Mouse (Mus musculus) frontal cortex, postnatal 25 days (tissue): ENCODE results near the gene Nts.
"Not testable (repeated sequence)": the region's sequence is repeated elsewhere in the genome, so short reads cannot be mapped to it uniquely, and the experiment has no call there.

Experiments
- DNase-seq, 2 experiments: peaks; one replicate each; pipeline ENCODE4 v3.0.0; 2022; ENCODE audit warnings: low spot score in 2 of 2

Gene Nts

DNA sequence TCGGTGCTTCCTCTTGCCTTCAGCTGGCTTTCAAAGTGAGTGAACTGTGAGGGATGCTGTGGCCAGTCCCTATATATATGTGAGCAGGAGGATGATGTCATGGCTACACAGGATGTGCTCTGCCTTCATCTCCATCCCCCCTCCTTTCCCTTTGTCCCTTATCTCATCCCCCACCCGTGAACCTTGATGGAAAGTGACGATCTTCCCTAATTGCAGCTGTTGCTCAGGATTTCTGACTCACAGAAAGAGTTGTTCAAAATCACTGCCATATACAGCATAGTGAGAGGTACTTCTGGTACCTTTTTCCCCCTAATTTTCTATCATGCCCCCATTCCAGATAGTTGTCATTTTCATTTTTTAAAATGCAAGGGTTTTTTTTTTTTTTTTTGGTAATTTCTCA lies at the start of gene Nts:
Gene Nts (minus strand): TSS at position 101 of the 400 bp plus-strand sequence.
- no peak for DNase-seq

DNA sequence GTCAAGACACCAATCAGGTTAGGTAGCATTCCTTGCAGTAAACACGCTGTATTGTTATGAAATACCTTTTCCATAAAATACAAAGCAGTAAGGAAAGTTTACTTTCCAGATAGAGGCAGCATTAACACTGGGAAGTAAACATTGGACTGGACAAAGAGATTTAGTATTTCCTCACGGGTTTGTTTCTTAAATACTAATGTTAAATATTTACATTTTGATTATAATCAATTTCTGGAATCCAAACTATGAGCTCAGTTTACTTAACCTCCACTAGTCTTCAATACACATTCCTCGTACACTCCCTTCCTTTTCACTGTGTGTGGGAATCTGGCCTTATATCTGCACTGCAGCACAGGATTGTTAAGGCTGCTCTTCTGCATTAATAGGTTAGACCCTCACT lies 37.6 kb upstream of the Nts start:
- DNase-seq, result no peak

DNA sequence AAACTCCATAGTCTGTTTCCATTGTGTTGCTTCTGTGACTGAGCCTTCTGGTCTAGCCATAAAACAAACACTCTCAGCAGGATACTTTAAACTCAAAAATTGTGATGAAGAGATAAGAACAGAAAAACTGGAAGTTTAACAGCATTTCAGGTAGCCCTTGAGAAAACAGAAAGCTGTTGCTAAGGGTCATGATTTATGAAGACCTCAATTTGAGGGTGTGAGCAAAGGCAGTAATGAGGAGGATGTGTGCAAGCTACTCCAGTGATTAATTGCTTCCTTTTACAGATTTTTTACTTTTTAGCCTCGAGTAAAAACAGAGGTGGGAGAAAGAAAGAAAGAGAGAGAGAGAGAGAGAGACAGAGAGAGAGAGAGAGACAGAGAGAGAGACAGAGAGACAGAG lies 23.9 kb upstream of the Nts start:
- no peak for DNase-seq

DNA sequence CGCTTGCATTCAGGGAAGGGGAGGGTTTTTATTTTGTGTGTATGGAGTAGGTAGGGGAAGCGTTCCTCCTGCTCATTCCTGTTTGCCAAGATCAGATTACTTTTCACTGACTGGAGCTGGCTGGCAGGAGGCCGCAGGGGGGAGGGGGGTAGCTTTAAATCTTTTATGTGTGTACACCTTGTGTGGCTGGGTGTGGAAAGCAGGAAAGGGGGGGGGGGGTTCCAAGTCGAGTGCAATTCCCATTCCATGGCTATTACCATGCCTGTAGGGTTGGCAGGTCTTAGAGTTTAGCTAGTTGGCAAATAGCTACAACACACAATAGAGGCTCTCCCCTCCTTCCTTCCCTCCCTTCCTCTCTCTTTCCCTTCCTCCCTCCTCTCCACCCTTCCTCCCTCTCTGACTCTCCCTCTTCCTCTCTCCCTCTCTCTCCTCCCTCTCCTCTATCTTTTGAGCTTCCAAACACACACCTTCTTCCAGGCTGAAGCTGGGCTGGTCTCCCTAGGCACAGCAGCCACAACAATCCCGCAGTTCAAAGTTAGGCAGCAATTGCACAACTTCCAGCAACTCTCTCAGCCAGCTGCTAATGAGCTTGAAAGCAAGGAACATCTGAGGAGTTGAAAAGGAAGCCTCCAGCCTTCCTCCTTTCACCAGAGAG lies 21.6 kb upstream of the Nts start, which contains the start of gene Rassf9:
Gene Rassf9 (plus strand): TSS at position 416 of the 655 bp plus-strand sequence.
- DNase-seq, result no peak

DNA sequence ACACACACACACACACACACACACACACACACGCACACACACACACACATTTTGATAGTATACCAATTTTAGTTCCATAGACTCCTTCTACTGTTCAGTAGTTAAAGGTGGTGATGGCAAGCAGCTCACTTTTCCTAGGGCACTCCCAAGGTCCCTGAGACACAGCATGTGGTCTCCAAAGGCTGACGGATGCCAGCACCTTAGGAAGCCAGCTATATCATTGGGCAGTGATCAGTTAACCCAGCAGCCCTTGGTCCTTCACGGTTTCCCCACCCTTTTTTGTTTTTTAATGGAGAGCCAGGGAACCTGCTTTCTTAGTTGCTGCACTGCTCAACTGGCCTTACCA lies 21.1 kb upstream of the Nts start:
- DNase-seq, result no peak

DNA sequence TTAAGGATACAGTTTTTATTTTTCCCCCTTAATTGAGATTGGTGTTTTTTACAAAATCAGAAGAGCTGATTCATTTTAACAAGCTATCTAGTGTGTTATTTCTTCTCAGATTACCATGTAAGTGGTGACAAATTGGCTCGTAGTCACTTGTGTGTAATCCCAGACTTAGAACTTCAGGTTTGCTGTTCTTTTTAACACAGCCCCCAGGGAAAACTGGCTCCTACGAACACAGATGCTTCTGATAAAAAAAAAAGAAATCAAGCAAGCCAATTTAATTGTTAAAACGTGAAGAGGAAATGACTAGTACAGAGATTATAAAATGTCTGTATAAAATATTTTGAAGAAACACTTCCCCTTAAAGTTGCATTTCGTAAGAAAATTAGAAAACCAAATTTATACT lies 17.1 kb upstream of the Nts start:
- no peak for DNase-seq

DNA sequence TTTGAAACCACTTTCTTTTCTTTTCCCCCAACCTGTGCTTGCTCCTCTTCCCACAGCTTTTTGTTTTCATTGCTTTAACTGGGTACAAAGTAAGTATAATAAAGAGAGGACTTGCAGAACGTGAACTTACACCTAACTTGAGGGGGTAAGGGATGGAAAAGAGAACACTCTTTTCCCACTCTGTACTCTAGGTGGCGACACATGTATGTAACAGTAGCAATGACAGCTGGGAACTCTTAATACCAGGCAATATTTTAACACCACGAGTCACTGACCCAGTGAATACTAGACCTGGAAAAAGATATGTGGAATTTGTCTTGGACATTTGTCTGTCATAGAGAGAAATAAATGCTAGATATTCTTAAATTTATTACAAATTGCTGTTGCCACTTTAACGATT lies 8.5 kb upstream of the Nts start:
- DNase-seq, result no peak

DNA sequence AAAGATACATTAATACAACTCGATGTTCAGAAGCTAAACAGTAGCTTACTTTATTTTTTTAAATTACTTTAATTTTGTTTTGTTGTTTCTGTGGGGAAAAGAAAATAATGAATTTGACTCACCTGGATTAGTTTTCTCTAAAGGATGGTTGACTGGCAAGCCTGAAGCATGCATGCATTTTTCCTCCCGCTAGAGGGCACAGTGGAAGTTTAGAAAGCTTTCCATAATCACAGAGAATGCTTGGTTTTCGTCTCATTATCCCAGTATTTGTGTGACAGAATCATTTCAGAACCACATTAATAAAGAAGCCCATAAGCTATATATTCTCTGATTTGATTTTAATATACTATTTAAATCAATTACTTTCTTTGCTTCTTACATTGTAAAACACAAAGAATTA lies 1.5 kb upstream of the Nts start:
- DNase-seq, result peak; percentile 33

DNA sequence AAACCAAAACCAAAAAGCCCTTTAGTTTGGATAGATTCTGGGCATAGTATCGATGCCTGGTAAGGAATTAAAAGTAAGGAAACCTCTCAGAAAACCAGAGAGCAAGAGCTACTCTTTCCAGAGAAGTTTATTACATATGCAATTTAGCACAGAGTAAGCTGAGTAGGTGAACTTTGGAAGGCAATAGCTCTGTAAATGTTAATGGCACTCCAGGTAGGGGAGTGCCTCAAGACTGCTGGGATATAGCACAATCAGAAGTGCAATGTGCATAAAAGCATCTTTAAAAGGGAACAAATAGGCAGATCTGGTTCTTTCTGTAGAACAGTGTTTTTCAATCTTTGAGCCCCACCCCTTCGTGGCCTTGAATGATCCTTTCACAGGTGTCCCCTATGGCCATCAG lies 20.9 kb downstream of the Nts start:
- no peak for DNase-seq

DNA sequence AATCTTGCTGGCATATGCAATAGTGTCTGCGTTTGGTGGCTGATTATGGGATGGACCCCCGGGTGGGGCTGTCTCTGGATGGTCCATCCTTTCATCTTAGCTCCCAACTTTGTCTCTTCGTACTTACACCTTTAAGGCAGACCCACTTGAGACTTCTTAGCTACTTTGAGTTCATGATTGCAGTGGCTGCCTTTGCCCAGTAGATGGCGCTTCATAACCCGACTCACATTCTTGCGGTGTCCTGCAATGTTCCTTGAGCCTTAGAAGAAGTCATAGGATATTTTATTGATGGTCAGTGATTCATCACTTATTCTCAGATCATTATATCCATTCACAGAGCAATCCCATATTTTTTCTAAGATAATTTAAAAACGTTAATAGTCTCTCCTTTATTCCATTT lies 38.5 kb downstream of the Nts start:
- DNase-seq, result peak; percentile 5 to 21

DNA sequence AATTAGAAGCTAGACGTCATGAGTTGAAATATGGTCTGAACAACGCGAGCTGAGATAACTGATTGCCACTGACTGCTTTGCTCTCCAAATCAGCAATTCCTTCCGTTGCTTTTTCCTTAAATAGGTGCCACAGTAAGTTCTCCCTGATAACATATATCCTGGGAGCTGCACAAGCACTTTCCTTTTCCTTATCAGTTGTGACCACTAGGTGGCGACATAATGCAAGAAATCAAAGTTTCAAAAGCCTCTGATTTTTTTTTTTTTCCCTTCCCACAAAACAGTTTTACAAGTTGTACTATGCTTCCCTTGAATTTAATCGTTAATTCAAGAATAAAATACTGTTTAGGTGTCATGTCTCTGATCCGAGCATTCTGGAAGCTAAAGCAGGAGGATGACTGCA lies 40.8 kb downstream of the Nts start:
- DNase-seq, result peak in 1 of 2 experiments; percentile 31

DNA sequence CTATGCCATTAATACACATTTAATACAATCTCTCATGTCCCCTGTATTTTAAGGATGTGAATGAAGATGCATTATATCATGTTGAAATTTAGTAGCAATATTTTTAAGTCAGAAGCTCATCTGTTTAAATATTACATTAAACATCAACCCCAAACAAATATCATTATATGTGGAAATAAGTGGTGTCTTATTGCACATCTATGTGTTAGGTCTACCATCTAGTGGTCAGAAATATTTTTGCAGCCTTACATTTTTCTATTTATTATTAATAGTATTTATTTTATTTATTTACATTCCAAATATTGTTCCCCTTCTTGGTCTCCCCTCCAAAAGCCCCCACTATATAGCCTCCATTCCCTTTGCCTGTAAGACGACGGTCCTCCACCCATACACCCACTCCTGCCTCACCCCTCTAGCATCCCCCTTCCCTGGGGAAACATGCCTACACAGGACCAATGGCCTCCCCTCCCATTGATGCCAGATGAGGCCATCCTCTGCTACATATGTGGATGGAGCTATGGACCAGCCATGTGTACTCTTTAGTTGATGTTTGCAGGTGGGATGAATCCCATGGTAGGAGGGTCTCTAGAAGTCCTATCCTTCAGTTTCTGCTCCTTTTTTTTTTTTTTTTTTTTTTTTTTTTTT lies 45.3 kb downstream of the Nts start:
- no peak for DNase-seq

DNA sequence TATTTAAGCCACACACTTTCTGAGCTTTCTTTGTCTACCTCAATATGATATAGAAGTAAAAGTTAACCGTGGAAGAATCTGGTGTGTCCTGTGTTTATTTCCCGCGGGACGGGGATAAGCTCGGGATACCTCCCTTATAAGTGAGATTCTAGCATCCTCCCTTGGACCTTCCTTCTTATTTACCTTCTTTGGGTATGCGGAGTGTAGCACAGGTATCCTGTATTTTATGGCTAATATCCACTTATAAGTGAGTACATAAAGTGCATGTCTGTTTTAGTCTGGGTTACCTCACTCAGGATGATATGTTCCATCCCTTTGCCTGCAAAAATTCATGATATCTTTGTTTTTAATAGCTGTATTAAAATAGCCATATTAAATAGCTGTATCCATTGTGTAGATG lies 54.8 kb downstream of the Nts start:
- DNase-seq, result not testable (repeated sequence)

DNA sequence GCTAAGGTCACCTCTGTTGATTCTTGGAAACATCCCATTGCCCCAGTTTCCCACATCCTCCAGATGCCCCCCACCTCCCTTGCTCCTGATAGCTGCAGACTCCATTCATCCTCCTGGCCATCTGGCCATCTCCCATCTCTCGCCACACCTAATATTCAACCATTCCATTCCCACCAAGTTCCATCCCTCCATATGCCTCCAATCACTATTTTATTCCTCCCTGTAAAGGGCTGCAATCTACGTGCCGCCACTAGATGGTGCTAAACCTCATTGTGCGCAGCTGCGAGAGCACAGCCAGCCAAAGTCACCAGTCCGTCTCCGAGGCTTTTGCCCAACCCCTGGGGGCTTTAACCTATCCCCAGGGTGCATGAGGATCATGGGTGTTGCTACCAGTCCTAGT lies 55.2 kb downstream of the Nts start:
- peak; percentile 11 to 18 for DNase-seq
